Mouse (Mus musculus) inflammation-experienced regulatory T-cells, adult 6 months (primary cell): ENCODE results near the gene Apob. TPM values are rescaled to one million over a fixed set of nuclear protein-coding genes. Genes with fewer than 3 reads are reported as not detected.

Experiments used
- ATAC-seq: one replicate; pipeline ENCODE4 v1.8.0; 2017
- polyA plus RNA-seq, 3 experiments: library from polyadenylated mRNA; unstranded; fragments of 100-300 nt; shearing (Covaris generic); gene quantifications; one replicate each; pipeline ENCODE4 v1.2.1; 2017

Apob gene
- polyA plus RNA-seq, 3 experiments from 2014 or later: 0.05 TPM; not detected in 2

- no peak for ATAC-seq
Observed at GRCm38 (mm10) chr12:8038081-8038730, 60.8 kb downstream of the Apob start.

- ATAC-seq: no peak
Observed at GRCm38 (mm10) chr12:8042626-8043394, 65.4 kb downstream of the Apob start.

- no peak for ATAC-seq
Observed at GRCm38 (mm10) chr12:8047046-8047445, 69.6 kb downstream of the Apob start.

- ATAC-seq: no peak
Observed at GRCm38 (mm10) chr12:8047789-8048309, 70.4 kb downstream of the Apob start.

GRCm38 (mm10) chr12:8056001-8056640, 78.7 kb downstream of the Apob start:
- no peak for ATAC-seq

GRCm38 (mm10) chr12:8059576-8059975, 82.1 kb downstream of the Apob start:
- no peak for ATAC-seq

- no peak for ATAC-seq
Observed at GRCm38 (mm10) chr12:8063363-8064065, 86.1 kb downstream of the Apob start.

Other genes with a start within 250 kb of the Apob start
- gene Ldah, start 230.5 kb downstream of the Apob start, polyA plus RNA-seq: 100 to 1,000 TPM; 100 to 119 (median 109) TPM